Mouse (Mus musculus): ENCODE data around the gene Sync. TPM values are rescaled to one million over a fixed set of nuclear protein-coding genes. Genes with fewer than 3 reads are reported as not detected.

The Sync gene
- polyA plus RNA-seq, 1 experiment from 2014 or later, result 0.36 TPM

GRCm38 (mm10) chr4:129326191-129326590, 38.8 kb downstream of the Sync start:
- DNase-seq (ENCODE audit: low spot score) (no peak), ATAC-seq (replicated peaks; ENCODE audit: low FRiP score) (no peak)
- no peak overlapping the region for H3K4me3 ChIP-seq (ENCODE audit: low read depth, low read length)
- no peaks in the 10 kb centered on the region for H3K27me3 ChIP-seq (replicated peaks; ENCODE audit: control insufficient read depth, insufficient read depth, low read length)
- H3K9ac ChIP-seq (ENCODE audit: low read depth, low read length), result no peak overlapping the region
- no peaks in the 10 kb centered on the region; the same call in 1 of the 2 replicates for H3K4me1 ChIP-seq (replicated peaks; ENCODE audit: control insufficient read depth, insufficient read depth, low read length)
- H3K4me2 ChIP-seq, result no peak overlapping the region
- no peak overlapping the region for H3K27ac ChIP-seq (ENCODE audit: low read depth, low read length)
- WGBS, result 69% methylated on average over 1 of the region's 1 CpGs
- peaks cover 37% of the 10 kb centered on the region for H3K36me3 ChIP-seq (ENCODE audit: control insufficient read depth, insufficient read depth, low read length)
- H3K9me3 ChIP-seq (ENCODE audit: control insufficient read depth, low read length), result no peaks in the 10 kb centered on the region

- peaks cover 32% of the 10 kb centered on the region for H3K4me1 ChIP-seq (replicated peaks; ENCODE audit: control insufficient read depth, insufficient read depth, low read length)
- H3K4me2 ChIP-seq, result peak overlapping the region; percentile 89
- H3K9me3 ChIP-seq (ENCODE audit: control insufficient read depth, low read length), result no peaks in the 10 kb centered on the region
- H3K9ac ChIP-seq (ENCODE audit: low read depth, low read length), result 0 out of 2 replicates have a peak overlapping the region, but pooled peaks have one; percentile 1
- H3K27ac ChIP-seq (ENCODE audit: low read depth, low read length), result no peak overlapping the region
- DNase-seq (ENCODE audit: low spot score) (no peak), ATAC-seq (replicated peaks; ENCODE audit: low FRiP score) (no peak)
- no peaks in the 10 kb centered on the region for H3K27me3 ChIP-seq (replicated peaks; ENCODE audit: control insufficient read depth, insufficient read depth, low read length)
- H3K4me3 ChIP-seq (ENCODE audit: low read depth, low read length), result peak overlapping the region; percentile 97
- H3K36me3 ChIP-seq (ENCODE audit: control insufficient read depth, insufficient read depth, low read length), result peaks cover 20% of the 10 kb centered on the region
- 65% methylated on average over 1 of the region's 1 CpGs for WGBS
These were observed 45.4 kb downstream of the Sync start for GRCm38 (mm10) chr4:129332846-129333245.

GRCm38 (mm10) chr4:129334677-129335215, 47.3 kb downstream of the Sync start:
- ATAC-seq (replicated peaks; ENCODE audit: low FRiP score) (peak; percentile 54), DNase-seq (ENCODE audit: low spot score) (no peak)
- Histone ChIP-seq H3K9me3 (ENCODE audit: control insufficient read depth, low read length) (no peaks in the 10 kb centered on the region), H3K27me3 (replicated peaks; ENCODE audit: control insufficient read depth, insufficient read depth, low read length) (no peaks in the 10 kb centered on the region), H3K9ac (ENCODE audit: low read depth, low read length) (peak overlapping the region; percentile 91), H3K27ac (ENCODE audit: low read depth, low read length) (peak overlapping the region; percentile 93), H3K4me1 (replicated peaks; ENCODE audit: control insufficient read depth, insufficient read depth, low read length) (peaks cover 47% of the 10 kb centered on the region), H3K4me3 (ENCODE audit: low read depth, low read length) (peak overlapping the region; percentile 97), H3K36me3 (ENCODE audit: control insufficient read depth, insufficient read depth, low read length) (peaks cover 11% of the 10 kb centered on the region; the same call in 1 of the 2 replicates), H3K4me2 (peak overlapping the region; percentile 89)
- under 1% methylated on average over 62 of the region's 62 CpGs for WGBS

GRCm38 (mm10) chr4:129335216-129336074, 48.0 kb downstream of the Sync start, which contains the start of the genes Rbbp4 and Zbtb8os:
Gene Rbbp4, minus strand, starts transcription at chr4:129335370.
Gene Zbtb8os, plus strand, starts transcription at chr4:129335695.
- Histone ChIP-seq H3K4me1 (replicated peaks; ENCODE audit: control insufficient read depth, insufficient read depth, low read length) (peaks cover 51% of the 10 kb centered on the region), H3K9me3 (ENCODE audit: control insufficient read depth, low read length) (no peaks in the 10 kb centered on the region), H3K36me3 (ENCODE audit: control insufficient read depth, insufficient read depth, low read length) (peaks cover 11% of the 10 kb centered on the region; the same call in 1 of the 2 replicates), H3K9ac (ENCODE audit: low read depth, low read length) (peak within 1 kb of the TSS; percentile 91), H3K4me2 (peak within 1 kb of the TSS; percentile 89), H3K27ac (ENCODE audit: low read depth, low read length) (peak within 1 kb of the TSS; percentile 98), H3K4me3 (ENCODE audit: low read depth, low read length) (peak within 1 kb of the TSS; percentile 97), H3K27me3 (replicated peaks; ENCODE audit: control insufficient read depth, insufficient read depth, low read length) (no peaks in the 10 kb centered on the region)
- ATAC-seq (replicated peaks; ENCODE audit: low FRiP score) (peak; percentile 94), DNase-seq (ENCODE audit: low spot score) (peak; percentile 99)
- under 1% methylated on average over 71 of the region's 73 CpGs for whole genome bisulfite sequencing

GRCm38 (mm10) chr4:129336291-129336690, 48.9 kb downstream of the Sync start:
- Histone ChIP-seq H3K27me3 (replicated peaks; ENCODE audit: control insufficient read depth, insufficient read depth, low read length) (no peaks in the 10 kb centered on the region), H3K4me3 (ENCODE audit: low read depth, low read length) (peak overlapping the region; percentile 97), H3K9ac (ENCODE audit: low read depth, low read length) (peak overlapping the region; percentile 91), H3K4me2 (peak overlapping the region; percentile 89), H3K36me3 (ENCODE audit: control insufficient read depth, insufficient read depth, low read length) (peaks cover 6% of the 10 kb centered on the region; the same call in 1 of the 2 replicates), H3K27ac (ENCODE audit: low read depth, low read length) (peak overlapping the region; percentile 98), H3K9me3 (ENCODE audit: control insufficient read depth, low read length) (no peaks in the 10 kb centered on the region), H3K4me1 (replicated peaks; ENCODE audit: control insufficient read depth, insufficient read depth, low read length) (peaks cover 53% of the 10 kb centered on the region)
- 45% methylated on average over 14 of the region's 14 CpGs for WGBS
- no peak for DNase-seq (ENCODE audit: low spot score)
- ATAC-seq (replicated peaks; ENCODE audit: low FRiP score), result no peak

GRCm38 (mm10) chr4:129339743-129340142, 52.3 kb downstream of the Sync start:
- Histone ChIP-seq H3K9me3 (ENCODE audit: control insufficient read depth, low read length) (no peaks in the 10 kb centered on the region), H3K36me3 (ENCODE audit: control insufficient read depth, insufficient read depth, low read length) (peaks cover 16% of the 10 kb centered on the region), H3K27me3 (replicated peaks; ENCODE audit: control insufficient read depth, insufficient read depth, low read length) (no peaks in the 10 kb centered on the region), H3K4me3 (ENCODE audit: low read depth, low read length) (no peak overlapping the region), H3K9ac (ENCODE audit: low read depth, low read length) (no peak overlapping the region), H3K27ac (ENCODE audit: low read depth, low read length) (peak overlapping the region; percentile 78), H3K4me2 (peak overlapping the region; percentile 31; the same call in 1 of the 2 replicates), H3K4me1 (replicated peaks; ENCODE audit: control insufficient read depth, insufficient read depth, low read length) (peaks cover 31% of the 10 kb centered on the region)
- WGBS, result 54% methylated on average over 3 of the region's 3 CpGs
- peak; percentile 72 for ATAC-seq (replicated peaks; ENCODE audit: low FRiP score)
- no peak for DNase-seq (ENCODE audit: low spot score)

GRCm38 (mm10) chr4:129341888-129342287, 54.5 kb downstream of the Sync start:
- Histone ChIP-seq H3K36me3 (ENCODE audit: control insufficient read depth, insufficient read depth, low read length) (peaks cover 21% of the 10 kb centered on the region), H3K9me3 (ENCODE audit: control insufficient read depth, low read length) (no peaks in the 10 kb centered on the region), H3K4me2 (no peak overlapping the region), H3K4me1 (replicated peaks; ENCODE audit: control insufficient read depth, insufficient read depth, low read length) (peaks cover 30% of the 10 kb centered on the region), H3K27ac (ENCODE audit: low read depth, low read length) (no peak overlapping the region), H3K9ac (ENCODE audit: low read depth, low read length) (no peak overlapping the region), H3K4me3 (ENCODE audit: low read depth, low read length) (no peak overlapping the region), H3K27me3 (replicated peaks; ENCODE audit: control insufficient read depth, insufficient read depth, low read length) (no peaks in the 10 kb centered on the region)
- 92% methylated on average over 1 of the region's 1 CpGs for WGBS
- ATAC-seq (replicated peaks; ENCODE audit: low FRiP score) (no peak), DNase-seq (ENCODE audit: low spot score) (no peak)

GRCm38 (mm10) chr4:129342705-129343104, 55.3 kb downstream of the Sync start:
- H3K9ac ChIP-seq (ENCODE audit: low read depth, low read length), result no peak overlapping the region
- no peak overlapping the region for H3K4me2 ChIP-seq
- peaks cover 22% of the 10 kb centered on the region for H3K36me3 ChIP-seq (ENCODE audit: control insufficient read depth, insufficient read depth, low read length)
- H3K9me3 ChIP-seq (ENCODE audit: control insufficient read depth, low read length), result no peaks in the 10 kb centered on the region
- DNase-seq (ENCODE audit: low spot score) (no peak), ATAC-seq (replicated peaks; ENCODE audit: low FRiP score) (no peak)
- H3K27ac ChIP-seq (ENCODE audit: low read depth, low read length), result no peak overlapping the region
- WGBS, result 78% methylated on average over 2 of the region's 2 CpGs
- no peaks in the 10 kb centered on the region for H3K27me3 ChIP-seq (replicated peaks; ENCODE audit: control insufficient read depth, insufficient read depth, low read length)
- no peak overlapping the region for H3K4me3 ChIP-seq (ENCODE audit: low read depth, low read length)
- H3K4me1 ChIP-seq (replicated peaks; ENCODE audit: control insufficient read depth, insufficient read depth, low read length), result peaks cover 22% of the 10 kb centered on the region

Measured in liver, embryonic 11.5 days (tissue).